Mouse (Mus musculus): ENCODE measurements around the gene Ep300.

The Ep300 gene

DNA sequence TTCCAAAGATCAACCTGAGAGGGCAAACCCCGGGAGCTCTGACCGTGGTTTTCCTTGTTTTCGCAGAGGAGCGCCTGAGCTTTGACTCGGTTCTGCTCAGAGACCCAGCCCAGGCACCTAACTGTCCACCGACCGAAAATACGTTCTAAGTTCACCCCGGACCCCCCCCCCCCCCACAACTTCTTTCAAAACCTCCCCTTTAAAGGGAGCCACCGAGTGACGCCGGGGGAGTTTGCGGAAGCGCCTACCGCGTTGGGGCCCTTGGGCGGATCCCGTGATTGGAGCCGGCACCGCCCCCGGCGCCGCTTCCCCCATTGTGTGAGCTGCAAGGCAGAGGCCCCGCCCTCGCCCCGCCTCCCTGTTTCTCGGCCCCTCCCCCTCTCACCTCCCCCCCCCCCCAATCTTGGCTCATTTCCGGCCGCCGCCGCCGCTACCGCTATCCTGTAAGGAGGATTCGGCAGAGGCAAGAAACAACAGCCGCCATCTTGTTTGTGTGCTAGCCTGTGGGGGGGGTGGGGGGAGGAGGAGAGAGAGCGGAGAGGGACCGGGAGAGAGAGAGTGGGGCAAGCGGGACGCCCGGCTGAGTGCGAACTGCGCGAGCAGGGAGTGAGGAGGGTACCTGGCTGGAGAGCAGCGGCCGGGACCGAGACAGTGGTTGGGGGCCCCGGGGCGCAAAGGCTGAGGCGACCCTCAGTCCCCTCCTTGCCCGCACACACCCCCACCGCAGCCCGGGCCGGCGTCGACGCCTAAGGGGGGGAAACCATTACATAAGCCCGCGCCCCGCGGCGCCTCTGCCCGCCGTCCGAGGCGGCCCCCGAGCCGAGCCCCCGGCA is at the start of gene Ep300:
Gene Ep300 (plus strand): TSS at position 439 of the 833 bp plus-strand sequence.
- DNase-seq: peak; percentile 92

DNA sequence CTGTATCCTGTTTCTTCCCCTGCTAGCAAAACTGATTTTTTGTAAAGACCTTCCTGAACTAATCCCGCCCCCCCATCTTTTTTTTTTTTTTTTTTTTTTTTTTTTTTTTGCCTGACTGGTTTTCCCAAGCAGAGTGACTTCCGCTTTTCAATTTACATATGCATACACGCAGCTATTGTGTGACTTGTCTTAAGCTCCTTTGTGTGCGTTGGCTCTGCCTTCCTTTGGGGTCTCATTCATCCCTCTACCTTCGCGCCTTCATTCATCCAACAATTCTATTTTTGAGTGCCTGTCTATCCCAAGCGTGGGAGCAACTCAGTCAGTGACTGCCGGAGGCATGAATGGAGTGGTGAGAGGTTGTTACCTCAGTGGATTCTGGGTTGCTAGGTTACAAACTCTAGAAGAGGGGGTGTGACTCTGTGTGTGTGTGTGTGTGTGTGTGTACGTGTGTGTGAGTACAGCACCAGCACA is 49.2 kb upstream of the Ep300 start:
- no peak for DNase-seq

GRCm38 (mm10) chr15:81538149-81538548 is 47.0 kb upstream of the Ep300 start:
- no peak for DNase-seq

GRCm38 (mm10) chr15:81539560-81539959 is 45.6 kb upstream of the Ep300 start:
- DNase-seq: no peak

GRCm38 (mm10) chr15:81544916-81545315 is 40.2 kb upstream of the Ep300 start:
- DNase-seq: no peak

DNA sequence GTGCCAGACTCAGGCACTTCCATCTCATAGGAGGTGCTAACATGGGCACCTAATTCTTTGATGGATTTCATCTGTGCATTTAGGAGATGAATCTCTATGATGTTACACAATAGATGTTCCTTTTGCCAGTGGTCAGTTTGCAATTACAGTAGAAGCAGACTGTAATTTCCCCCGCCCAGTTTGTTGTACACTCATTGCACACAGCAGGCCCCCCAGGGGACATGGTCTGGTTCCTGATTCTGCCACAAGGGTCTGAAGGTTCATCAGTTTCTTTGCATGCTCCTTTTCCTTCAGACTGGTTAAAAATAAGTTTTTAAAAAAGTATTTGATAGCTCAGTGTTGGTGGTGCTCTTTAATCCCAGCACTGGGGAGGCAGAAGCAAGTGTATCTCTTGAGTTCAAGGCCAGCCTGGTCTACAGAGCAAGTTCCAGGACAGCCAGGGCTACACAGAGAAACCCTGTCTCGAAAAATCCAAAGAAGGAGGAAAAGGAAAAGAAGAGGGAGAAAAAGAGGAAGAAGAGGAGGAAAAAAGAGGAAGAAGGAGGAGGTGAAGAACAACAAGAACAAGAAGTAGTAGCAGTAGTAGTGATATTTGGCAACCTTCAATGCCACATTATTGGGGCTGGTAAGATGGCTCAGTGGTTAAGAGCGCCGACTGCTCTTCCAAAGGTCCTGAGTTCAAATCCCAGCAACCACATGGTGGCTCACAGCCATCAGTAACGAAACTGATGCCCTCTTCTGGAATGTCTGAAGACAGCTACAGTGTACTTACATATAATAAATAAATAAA is 39.6 kb upstream of the Ep300 start:
- no peak for DNase-seq

DNA sequence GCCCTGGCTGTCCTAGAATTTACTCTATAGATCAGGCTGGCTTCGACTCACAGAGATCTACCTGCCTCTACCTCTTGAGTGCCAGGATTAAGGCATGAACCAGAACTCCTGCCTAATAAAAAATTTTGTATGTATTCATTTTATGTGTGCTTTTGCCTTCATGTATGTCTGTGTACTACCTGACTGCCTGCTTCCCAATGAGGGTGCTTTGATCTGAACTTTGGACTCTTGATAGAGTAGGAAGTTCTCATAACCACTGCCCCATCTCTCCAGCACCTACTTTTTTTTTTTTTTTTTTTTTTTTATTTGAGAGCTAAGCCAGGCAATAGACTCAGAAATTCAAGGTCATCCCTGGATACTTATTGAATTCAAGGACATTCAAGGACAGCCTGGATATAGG is 31.7 kb upstream of the Ep300 start:
- no peak for DNase-seq

- no peak for DNase-seq
Measured at GRCm38 (mm10) chr15:81554558-81555297, 30.4 kb upstream of the Ep300 start.

DNA sequence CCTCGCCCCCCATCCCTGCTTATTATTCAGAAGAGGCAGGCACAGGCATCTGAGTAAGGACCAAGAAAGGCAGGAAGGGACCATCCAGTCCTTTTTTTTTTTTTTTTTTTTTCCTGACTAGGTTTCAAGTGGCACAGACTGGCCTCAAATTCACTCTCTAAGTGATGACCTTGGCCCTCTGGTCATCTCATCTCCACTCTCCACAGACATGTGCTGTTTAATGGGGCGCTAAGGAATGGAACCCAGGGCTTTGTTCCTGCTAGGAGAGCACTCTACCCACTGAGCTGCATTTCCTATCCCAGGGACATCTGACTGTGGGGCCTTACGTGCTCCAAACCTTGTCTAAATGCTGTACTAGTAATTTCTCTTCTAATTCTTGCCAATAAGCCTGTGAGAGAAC is 29.2 kb upstream of the Ep300 start:
- no peak for DNase-seq

DNA sequence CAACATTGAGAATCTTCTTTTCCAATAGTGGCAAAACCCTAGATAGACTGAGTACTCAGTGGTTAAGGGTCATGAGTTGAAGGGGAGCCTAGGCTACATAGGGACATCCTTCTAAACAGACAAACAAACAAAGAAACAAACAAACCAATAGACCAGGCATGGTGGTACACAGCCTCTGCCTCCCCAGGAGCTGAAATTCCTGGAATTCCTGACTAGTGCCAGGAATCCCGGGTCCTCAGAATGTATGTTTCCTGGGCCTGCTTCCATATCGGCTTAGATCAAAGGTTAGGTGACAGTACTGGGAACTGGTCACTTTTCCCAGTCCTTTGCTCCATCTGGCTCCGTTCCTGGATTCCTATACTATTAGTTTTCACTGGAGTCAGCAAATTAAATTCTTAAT is 23.6 kb upstream of the Ep300 start:
- DNase-seq: no peak

DNA sequence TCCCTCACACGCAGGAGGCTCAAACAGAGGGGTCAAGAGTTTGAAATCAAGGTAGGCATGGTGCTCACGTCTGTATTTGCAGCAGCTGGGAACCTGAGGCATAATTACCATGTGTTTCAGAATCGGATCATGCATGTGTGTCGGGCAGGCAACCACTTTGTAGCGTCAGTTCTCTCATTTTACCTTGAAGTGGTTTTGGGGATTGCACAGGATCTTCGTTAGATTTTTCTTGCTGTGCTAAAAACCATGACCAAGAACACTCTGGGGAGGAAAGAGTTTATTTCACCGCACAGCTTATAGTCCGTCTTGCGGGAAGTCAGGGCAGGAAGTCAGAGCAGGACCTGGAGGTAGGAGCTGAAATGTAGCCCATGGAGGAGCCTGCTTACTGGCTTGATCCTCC is 23.2 kb upstream of the Ep300 start:
- no peak for DNase-seq

- DNase-seq: no peak
Measured at GRCm38 (mm10) chr15:81562491-81563488, 22.4 kb upstream of the Ep300 start.

GRCm38 (mm10) chr15:81568093-81568492 is 17.1 kb upstream of the Ep300 start:
- no peak for DNase-seq

- DNase-seq: no peak
Measured at GRCm38 (mm10) chr15:81568592-81568991, 16.6 kb upstream of the Ep300 start.

GRCm38 (mm10) chr15:81576961-81577360 is 8.2 kb upstream of the Ep300 start:
- DNase-seq: no peak

DNA sequence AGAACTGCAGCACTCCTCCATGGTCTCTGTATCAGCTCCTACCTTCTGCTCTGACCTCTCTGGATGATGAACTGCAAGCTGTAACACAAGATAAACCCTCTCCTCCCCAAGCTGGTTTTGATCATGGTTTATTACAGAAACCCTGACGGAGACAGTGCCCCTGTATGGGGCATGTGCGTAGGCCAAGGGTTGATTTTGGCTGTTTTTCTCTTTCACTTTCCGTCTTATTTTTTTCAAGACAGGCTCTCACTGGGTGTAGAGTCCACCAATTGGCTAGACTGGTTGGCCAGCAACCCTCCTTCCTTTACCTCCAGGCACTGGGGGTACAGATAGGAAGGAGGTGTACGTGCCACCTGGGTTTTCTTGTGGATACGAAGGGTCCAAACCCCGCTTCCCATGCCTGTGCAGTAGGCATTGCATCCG is 7.4 kb upstream of the Ep300 start:
- no peak for DNase-seq

DNA sequence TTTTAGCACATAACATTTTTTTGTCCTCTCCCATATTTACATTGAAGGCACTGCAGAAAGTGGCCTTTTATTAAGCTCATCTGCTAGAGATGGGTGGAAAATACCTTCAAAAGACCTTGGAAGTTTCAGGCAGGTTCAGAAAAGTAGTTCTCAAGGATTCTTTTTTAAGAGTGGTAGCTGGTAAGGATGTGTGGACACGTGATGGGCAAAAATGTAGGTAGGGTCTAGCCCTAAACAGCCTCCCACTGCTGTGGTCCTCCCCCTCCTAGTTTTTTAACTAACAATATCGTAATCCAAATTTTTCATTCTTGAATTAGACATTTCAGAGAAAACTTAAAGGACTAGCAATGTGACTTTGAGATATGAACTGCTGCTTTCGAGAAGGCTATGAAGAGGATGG is 685 bp upstream of the Ep300 start:
- no peak for DNase-seq

DNA sequence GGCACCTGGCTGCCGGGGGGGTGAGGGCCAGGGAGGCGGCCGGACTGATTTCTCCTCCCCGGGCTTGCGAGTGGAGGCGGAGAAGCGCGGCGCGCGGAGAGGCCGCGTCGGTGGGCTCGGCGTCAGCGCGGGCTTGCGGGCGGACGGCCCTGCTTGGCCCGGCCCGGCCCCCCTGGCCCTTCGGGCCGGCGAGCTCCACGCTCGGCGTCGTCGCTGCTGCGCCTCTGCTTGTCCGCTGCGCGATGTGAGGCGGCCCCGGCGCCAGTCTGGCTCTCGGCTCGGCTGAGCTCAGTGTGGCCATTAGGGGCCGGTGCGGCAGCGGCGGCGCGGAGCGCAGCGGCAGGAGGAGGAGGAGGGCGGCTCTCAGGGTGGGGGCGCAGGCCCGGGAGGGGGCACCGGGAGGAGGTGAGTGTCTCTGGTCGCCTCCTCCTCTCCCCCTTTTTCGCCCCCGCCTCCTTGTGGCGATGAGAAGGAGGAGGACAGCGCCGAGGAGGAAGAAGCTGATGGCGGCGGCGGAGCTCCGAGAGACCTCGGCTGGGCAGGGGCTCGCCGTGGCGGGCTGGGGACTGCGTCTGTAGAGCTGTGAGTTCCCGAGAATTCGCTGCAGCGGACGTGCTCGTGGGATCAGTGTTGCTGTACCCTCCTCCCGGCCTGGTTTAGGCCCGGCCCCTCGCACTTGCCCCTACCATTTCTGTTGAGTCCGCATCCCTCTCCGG is 753 bp downstream of the Ep300 start:
- DNase-seq: peak; percentile 88

GRCm38 (mm10) chr15:81586466-81586865 is 1.3 kb downstream of the Ep300 start:
- DNase-seq: no peak

DNA sequence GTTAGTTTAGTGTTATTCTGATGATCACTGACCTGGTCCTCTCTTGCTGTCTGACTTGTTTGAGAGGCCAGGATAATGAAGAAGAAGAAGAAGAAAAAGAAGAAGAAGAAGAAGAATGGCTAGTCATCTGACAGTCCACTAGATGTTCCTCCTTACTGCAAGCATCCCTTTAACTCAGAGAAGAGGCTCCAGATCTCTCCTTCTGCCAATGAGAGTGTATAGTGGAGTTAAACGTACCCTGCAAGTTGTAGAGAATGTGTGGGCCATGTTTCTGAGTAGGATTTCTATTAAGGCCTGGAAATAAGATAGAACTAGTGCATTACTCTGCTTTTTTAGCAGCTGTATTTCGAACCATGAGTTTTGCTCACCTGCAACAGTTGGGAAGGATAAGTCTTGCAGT is 2.5 kb downstream of the Ep300 start:
- DNase-seq: no peak

GRCm38 (mm10) chr15:81594146-81594696 is 9.1 kb downstream of the Ep300 start:
- no peak for DNase-seq

All from cerebellum, adult 8-10 months (tissue).